Mouse (Mus musculus) embryonic fibroblast, embryonic 13.5 days (primary cell): ENCODE data around the gene Rad51b. TPM values are rescaled to one million over a fixed set of nuclear protein-coding genes. Genes with fewer than 3 reads are reported as not detected.

Experiments
- H3K27ac ChIP-seq: 2 replicates; pipeline ENCODE4 v1.5.1; 2012; ENCODE audit warnings: low read length, control low read depth, inconsistent platforms; ENCODE audit not compliant: insufficient read depth
- H3K4me1 ChIP-seq: 2 replicates; pipeline ENCODE4 v1.6.1; 2011; ENCODE audit warnings: low read length; ENCODE audit not compliant: control insufficient read depth, insufficient read depth
- H3K4me3 ChIP-seq: 2 replicates; pipeline ENCODE4 v1.5.1; 2011; ENCODE audit warnings: mild to moderate bottlenecking, control low read depth, low read length; ENCODE audit not compliant: insufficient read depth
- CTCF ChIP-seq: IDR thresholded peaks from 2 replicates; pipeline ENCODE4 v1.5.1; 2011; ENCODE audit warnings: mild to moderate bottlenecking, control low read depth, low read length, moderate library complexity, borderline replicate concordance; ENCODE audit not compliant: insufficient read depth
- POLR2A ChIP-seq: IDR thresholded peaks from 2 replicates; pipeline ENCODE4 v1.6.1; 2011; ENCODE audit warnings: low read depth, mild to moderate bottlenecking, control low read depth, low read length, moderate library complexity
- polyA plus RNA-seq: library from polyadenylated mRNA; stranded (reverse); fragments of >200 nt; gene quantifications from 2 replicates; pipeline ENCODE4 v1.2.4, GENCODE M21; 2011; ENCODE audit warnings: low read depth; ENCODE audit not compliant: missing spikeins, insufficient read length

Rad51b gene
- polyA plus RNA-seq = 2.7 and 4.0 TPM in 2 replicates

- Histone ChIP-seq H3K4me3 (peak within 1 kb of the TSS; percentile 98), H3K4me1 (peaks cover 2% of the 10 kb centered on the region; the same call in 1 of the 2 replicates), H3K27ac (peak within 1 kb of the TSS; percentile 39; the same call in 1 of the 2 replicates)
- TF ChIP-seq CTCF = no peak
- TF ChIP-seq POLR2A = peak; percentile 45
Observed at GRCm38 (mm10) chr12:79297121-79297576, at the start of gene Rad51b. TSS of gene Rad51b (plus strand) at chr12:79297282.

- Histone ChIP-seq H3K4me1 (no peaks in the 10 kb centered on the region), H3K4me3 (no peak overlapping the region), H3K27ac (no peak overlapping the region)
- TF ChIP-seq CTCF (no peak), POLR2A (no peak)
Observed at GRCm38 (mm10) chr12:79248110-79248509, 49.0 kb upstream of the Rad51b start.

DNA sequence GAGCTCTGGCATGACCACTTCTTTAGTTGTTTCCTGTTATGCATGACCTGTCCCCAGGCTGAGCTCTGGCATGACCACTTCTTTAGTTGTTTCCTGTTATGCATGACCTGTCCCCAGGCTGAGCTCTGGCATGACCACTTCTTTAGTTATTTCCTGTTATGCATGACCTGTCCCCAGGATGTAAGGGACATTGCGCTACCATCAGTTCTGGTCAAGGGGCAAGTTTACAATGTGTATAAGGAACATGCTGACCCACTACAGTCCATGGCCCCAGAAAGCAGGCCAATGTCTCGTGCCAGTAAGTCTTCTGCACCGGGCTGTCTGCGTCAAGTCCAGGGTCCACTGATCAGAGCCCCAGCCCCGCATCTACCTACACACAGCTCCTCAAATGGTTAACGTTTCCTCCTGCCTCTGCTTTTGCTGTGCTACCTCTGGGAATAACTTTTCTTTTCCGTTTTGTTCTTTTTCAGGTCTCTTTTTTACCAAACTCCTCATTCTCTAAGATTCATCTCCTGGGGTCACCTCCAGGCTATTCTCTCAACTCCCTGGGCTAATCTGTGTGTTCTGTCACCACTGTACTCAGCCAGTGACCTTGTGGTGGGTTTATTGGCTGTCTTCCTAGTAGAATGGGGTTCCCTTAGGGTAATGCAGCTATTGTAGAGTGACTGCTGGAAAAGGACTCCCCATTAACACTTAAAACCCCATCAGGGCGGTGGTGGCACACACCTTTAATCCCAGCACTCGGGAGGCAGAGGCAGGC lies 43.6 kb upstream of the Rad51b start:
- TF ChIP-seq POLR2A = no peak
- no peak for TF ChIP-seq CTCF
- no peak overlapping the region for H3K4me3 ChIP-seq
- no peak overlapping the region for H3K27ac ChIP-seq
- H3K4me1 ChIP-seq = no peaks in the 10 kb centered on the region

DNA sequence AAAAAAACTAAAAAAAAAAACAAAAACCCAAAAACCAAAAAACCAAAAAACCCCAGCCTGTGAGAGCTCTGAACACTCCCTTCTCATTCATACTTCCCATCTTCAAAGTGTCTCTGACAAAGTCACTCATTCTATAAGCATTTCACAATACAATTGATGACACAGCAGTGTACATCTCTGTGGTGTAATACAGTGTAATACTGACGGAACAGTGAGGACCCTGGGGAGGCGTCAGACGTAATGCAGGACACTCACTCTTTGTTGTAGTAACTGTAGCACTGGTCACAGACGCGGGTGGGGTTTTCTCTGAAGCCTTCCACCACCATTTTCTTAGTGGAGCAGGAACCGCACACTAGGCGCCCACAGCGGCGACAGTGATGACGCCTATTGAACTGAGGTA lies 42.1 kb upstream of the Rad51b start:
- Histone ChIP-seq H3K27ac (no peak overlapping the region), H3K4me3 (no peak overlapping the region), H3K4me1 (no peaks in the 10 kb centered on the region)
- no peak for TF ChIP-seq CTCF
- no peak for TF ChIP-seq POLR2A

- H3K4me1 ChIP-seq = no peaks in the 10 kb centered on the region
- TF ChIP-seq POLR2A = no peak
- TF ChIP-seq CTCF = no peak
- H3K27ac ChIP-seq = no peak overlapping the region
- H3K4me3 ChIP-seq = no peak overlapping the region
Observed at GRCm38 (mm10) chr12:79260154-79260553, 36.9 kb upstream of the Rad51b start.

GRCm38 (mm10) chr12:79261035-79261434 lies 36.0 kb upstream of the Rad51b start:
- no peaks in the 10 kb centered on the region for H3K4me1 ChIP-seq
- H3K4me3 ChIP-seq = no peak overlapping the region
- H3K27ac ChIP-seq = no peak overlapping the region
- TF ChIP-seq CTCF = no peak
- no peak for TF ChIP-seq POLR2A

DNA sequence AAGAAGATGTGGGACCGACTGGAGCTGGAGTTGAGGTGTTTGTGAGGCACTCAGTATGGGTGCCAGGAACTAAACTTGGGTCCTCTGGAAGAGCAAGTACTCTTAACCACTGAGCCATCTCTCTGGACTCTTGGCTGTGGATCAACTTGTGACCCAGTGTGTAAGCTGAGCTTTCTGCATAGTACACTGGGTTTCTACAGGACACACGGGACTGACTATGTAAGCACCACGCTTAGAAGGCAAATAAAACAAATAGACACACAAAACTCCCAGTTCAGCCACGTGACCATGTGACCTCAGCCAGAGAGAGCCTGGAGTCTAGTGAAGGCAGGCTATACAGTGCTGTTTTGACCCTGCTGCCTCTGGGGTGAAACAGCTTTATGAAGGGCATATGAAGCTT lies 24.5 kb upstream of the Rad51b start:
- TF ChIP-seq POLR2A = no peak
- TF ChIP-seq CTCF = no peak
- no peak overlapping the region for H3K27ac ChIP-seq
- H3K4me1 ChIP-seq = no peaks in the 10 kb centered on the region
- H3K4me3 ChIP-seq = no peak overlapping the region

DNA sequence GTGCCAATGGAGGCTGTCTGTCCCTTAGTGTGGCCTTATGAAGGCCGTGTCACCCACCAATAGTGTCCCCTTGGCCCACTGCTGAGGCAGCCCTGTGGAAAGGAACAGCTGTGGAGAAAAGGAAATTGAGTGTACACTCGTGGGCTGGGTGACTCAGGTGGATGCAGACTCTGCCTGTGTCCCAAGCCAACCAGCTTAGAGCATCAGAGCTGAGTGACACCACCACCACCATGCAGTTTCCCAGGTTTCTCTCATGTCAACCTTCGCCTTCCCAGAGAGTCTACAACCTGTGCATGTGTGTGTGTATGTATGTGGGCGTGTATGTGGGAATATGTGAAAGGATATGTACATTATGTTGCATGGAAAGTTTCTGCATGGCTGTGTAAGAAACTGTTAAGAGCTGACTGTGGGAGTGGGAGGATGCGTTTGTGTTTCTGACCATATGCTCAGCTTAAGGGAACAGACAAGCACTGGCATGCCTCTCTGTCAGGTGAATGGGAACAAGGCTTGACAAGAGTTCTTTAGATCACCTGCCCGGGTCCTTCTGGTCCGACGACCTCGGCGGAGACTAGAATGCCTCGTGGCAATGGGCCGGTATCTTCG lies 17.5 kb upstream of the Rad51b start:
- Histone ChIP-seq H3K4me3 (no peak overlapping the region), H3K4me1 (no peaks in the 10 kb centered on the region), H3K27ac (no peak overlapping the region)
- TF ChIP-seq POLR2A (no peak), CTCF (no peak)

- H3K4me1 ChIP-seq = no peaks in the 10 kb centered on the region
- no peak for TF ChIP-seq CTCF
Observed at GRCm38 (mm10) chr12:79282595-79282994, 14.5 kb upstream of the Rad51b start.

GRCm38 (mm10) chr12:79292874-79293273 lies 4.2 kb upstream of the Rad51b start:
- Histone ChIP-seq H3K27ac (no peak overlapping the region), H3K4me1 (peaks cover 2% of the 10 kb centered on the region; the same call in 1 of the 2 replicates)
- no peak for TF ChIP-seq CTCF
- TF ChIP-seq POLR2A = no peak

More at GRCm38 (mm10) chr12:79282595-79282994, 14.5 kb upstream of the Rad51b start:
- no peak overlapping the region for H3K4me3 ChIP-seq
- H3K27ac ChIP-seq = no peak overlapping the region

More at GRCm38 (mm10) chr12:79292874-79293273, 4.2 kb upstream of the Rad51b start:
- H3K4me3 ChIP-seq = no peak overlapping the region
